Mouse (Mus musculus): ENCODE results near the gene Akap2.

DNA sequence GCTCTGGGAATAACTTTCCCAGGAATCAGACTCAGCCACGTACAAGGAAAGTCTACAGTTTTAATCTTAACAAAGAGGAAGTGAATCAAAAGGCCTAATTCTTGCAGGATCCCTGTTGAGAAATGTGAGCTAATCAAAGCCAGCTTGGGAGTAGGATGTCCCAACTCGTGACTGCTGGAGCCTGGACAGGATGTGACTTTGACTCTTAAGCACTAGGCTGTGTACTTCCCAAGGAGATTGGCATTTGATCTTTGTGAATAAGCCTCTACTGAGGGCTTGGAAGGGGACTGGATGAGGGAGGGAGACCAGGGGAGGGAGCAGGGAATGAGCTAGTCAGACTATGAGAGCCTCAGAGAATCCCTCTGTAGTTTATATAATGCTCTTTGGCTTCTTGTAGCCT is 148.6 kb downstream of the Akap2 start:
- TF ChIP-seq GATA1 (IDR thresholded peaks at IDR 0.05; ENCODE audit: borderline replicate concordance, low read length) (no peak), FLI1 (IDR thresholded peaks at IDR 0.05; ENCODE audit: low read length) (no peak)
